Mouse (Mus musculus) lung, adult 2 months (tissue): ENCODE measurements around the gene Sap18b. TPM values are rescaled to one million over a fixed set of nuclear protein-coding genes. Genes with fewer than 3 reads are reported as not detected.
"Not testable (repeated sequence)": the region's sequence is repeated elsewhere in the genome, so short reads cannot be mapped to it uniquely, and the experiment has no call there.

ENCODE experiments used
- DNase-seq: peaks from one replicate; pipeline ENCODE4 v3.0.0; 2022
- H3K4me1 ChIP-seq: fragments of 200-500 bp; 2 replicates; pipeline ENCODE4 v1.6.1; 2011; ENCODE audit warnings: low read length; ENCODE audit not compliant: control insufficient read depth, insufficient read depth
- H3K4me3 ChIP-seq: fragments of 200-500 bp; replicated peaks from 2 replicates; pipeline ENCODE3; 2011; ENCODE audit warnings: low read depth, mild to moderate bottlenecking, control low read depth, low read length; ENCODE audit errors: extremely low read depth
- CTCF ChIP-seq: fragments of 200-500 bp; IDR thresholded peaks from 2 replicates; pipeline ENCODE4 v1.5.1; 2011; ENCODE audit warnings: mild to moderate bottlenecking, low read length, control low read depth; ENCODE audit not compliant: insufficient read depth
- POLR2A ChIP-seq: fragments of 200-500 bp; IDR thresholded peaks from 2 replicates; pipeline ENCODE4 v1.6.1; 2011; ENCODE audit warnings: low read depth, mild to moderate bottlenecking, control low read depth, low read length, borderline replicate concordance; ENCODE audit errors: extremely low read depth
- WGBS: fragments of 180-500 bp; shearing (Covaris S2); methylation state at CpG from one replicate; pipeline ENCODE4 v1.1.7; 2018; 5-methylcytosine and 5-hydroxymethylcytosine counted together
- polyA plus RNA-seq: library from polyadenylated mRNA; depleted of rRNA; stranded (reverse); fragments of >200 nt; gene quantifications from 2 replicates; pipeline ENCODE4 v1.2.3, GENCODE M21; 2012; rRNA removed

The Sap18b gene
- 30.0 and 33.3 TPM in 2 replicates for polyA plus RNA-seq

- 54% methylated on average over 25 of the region's 25 CpGs for WGBS
- not testable (repeated sequence) for DNase-seq, H3K4me1 ChIP-seq, H3K4me3 ChIP-seq
These were observed at the start of gene Sap18b for GRCm38 (mm10) chr8:95825162-95825561. Gene Sap18b, plus strand, starts transcription at chr8:95825346.

GRCm38 (mm10) chr8:95781085-95781484, 44.1 kb upstream of the Sap18b start:
- WGBS: 75% methylated on average over 3 of the region's 3 CpGs
- no peak for DNase-seq
- TF ChIP-seq CTCF (no peak), POLR2A (no peak)
- H3K4me3 ChIP-seq: no peak overlapping the region
- no peaks in the 10 kb centered on the region; the same call in 1 of the 2 replicates for H3K4me1 ChIP-seq

GRCm38 (mm10) chr8:95781775-95782174, 43.4 kb upstream of the Sap18b start:
- TF ChIP-seq CTCF (no peak), POLR2A (no peak)
- H3K4me1 ChIP-seq: no peaks in the 10 kb centered on the region; the same call in 1 of the 2 replicates

GRCm38 (mm10) chr8:95782628-95783027, 42.5 kb upstream of the Sap18b start:
- Histone ChIP-seq H3K4me3 (no peak overlapping the region), H3K4me1 (no peaks in the 10 kb centered on the region; the same call in 1 of the 2 replicates)
- no peak for DNase-seq
- TF ChIP-seq POLR2A (no peak), CTCF (no peak)

More at GRCm38 (mm10) chr8:95781775-95782174, 43.4 kb upstream of the Sap18b start:
- DNase-seq: no peak
- WGBS: 95% methylated on average over 2 of the region's 2 CpGs
- H3K4me3 ChIP-seq: no peak overlapping the region

- Histone ChIP-seq H3K4me1 (no peaks in the 10 kb centered on the region; the same call in 1 of the 2 replicates), H3K4me3 (no peak overlapping the region)
- WGBS: 93% methylated on average over 3 of the region's 4 CpGs
- DNase-seq: no peak
- no peak for TF ChIP-seq POLR2A
- no peak for TF ChIP-seq CTCF
These were observed 39.6 kb upstream of the Sap18b start for GRCm38 (mm10) chr8:95785591-95785990.

- not testable (repeated sequence) for H3K4me3 ChIP-seq
These were observed 29.6 kb upstream of the Sap18b start for GRCm38 (mm10) chr8:95795333-95796061.

GRCm38 (mm10) chr8:95799117-95799516, 26.0 kb upstream of the Sap18b start:
- no peak for DNase-seq
- H3K4me3 ChIP-seq: no peak overlapping the region
- 84% methylated on average over 6 of the region's 6 CpGs for WGBS
- H3K4me1 ChIP-seq: peaks cover 12% of the 10 kb centered on the region
- TF ChIP-seq POLR2A: no peak
- no peak for TF ChIP-seq CTCF

More at GRCm38 (mm10) chr8:95795333-95796061, 29.6 kb upstream of the Sap18b start:
- WGBS: 96% methylated on average over 5 of the region's 5 CpGs
- H3K4me1 ChIP-seq: peaks cover 11% of the 10 kb centered on the region
- not testable (repeated sequence) for DNase-seq

GRCm38 (mm10) chr8:95799891-95800290, 25.3 kb upstream of the Sap18b start:
- 48% methylated on average over 1 of the region's 1 CpGs for WGBS
- Histone ChIP-seq H3K4me3 (no peak overlapping the region), H3K4me1 (peaks cover 16% of the 10 kb centered on the region)
- no peak for TF ChIP-seq CTCF
- no peak for TF ChIP-seq POLR2A
- no peak for DNase-seq

GRCm38 (mm10) chr8:95800353-95800752, 24.8 kb upstream of the Sap18b start:
- DNase-seq: no peak
- no peak overlapping the region for H3K4me3 ChIP-seq
- H3K4me1 ChIP-seq: peaks cover 16% of the 10 kb centered on the region
- 82% methylated on average over 3 of the region's 3 CpGs for WGBS
- TF ChIP-seq POLR2A (no peak), CTCF (no peak)

- WGBS: 96% methylated on average over 1 of the region's 1 CpGs
- DNase-seq: no peak
- TF ChIP-seq POLR2A: no peak
- TF ChIP-seq CTCF: no peak
- Histone ChIP-seq H3K4me3 (no peak overlapping the region), H3K4me1 (peaks cover 25% of the 10 kb centered on the region)
These were observed 23.6 kb upstream of the Sap18b start for GRCm38 (mm10) chr8:95801476-95802064.
